Mouse (Mus musculus): ENCODE data around the gene Lman1l. TPM values are rescaled to one million over a fixed set of nuclear protein-coding genes. Genes with fewer than 3 reads are reported as not detected.

The Lman1l gene
- polyA plus RNA-seq, 1 experiment from 2014 or later: not detected

- H3K4me3 ChIP-seq (ENCODE audit: low read depth, low read length): no peak overlapping the region
- peaks cover 2% of the 10 kb centered on the region; the same call in 1 of the 2 replicates for H3K27me3 ChIP-seq (ENCODE audit: control insufficient read depth, insufficient read depth, low read length)
- H3K4me2 ChIP-seq (ENCODE audit: low read depth): no peak overlapping the region
- no peaks in the 10 kb centered on the region for H3K9me3 ChIP-seq (ENCODE audit: control insufficient read depth, low read length)
- 68% methylated on average over 8 of the region's 8 CpGs for WGBS
- H3K36me3 ChIP-seq (ENCODE audit: control insufficient read depth, insufficient read depth, low read length): no peaks in the 10 kb centered on the region
- H3K9ac ChIP-seq (ENCODE audit: low read length): no peak overlapping the region
- no peak overlapping the region for H3K27ac ChIP-seq (ENCODE audit: low read depth, low read length)
- no peak for DNase-seq (ENCODE audit: low spot score)
- peaks cover 13% of the 10 kb centered on the region for H3K4me1 ChIP-seq (ENCODE audit: control insufficient read depth, insufficient read depth, low read length)
- ATAC-seq (ENCODE audit: insufficient read depth, low FRiP score, low TSS enrichment): no peak
Measured at GRCm38 (mm10) chr9:57602098-57602497, 18.5 kb downstream of the Lman1l start.

DNA sequence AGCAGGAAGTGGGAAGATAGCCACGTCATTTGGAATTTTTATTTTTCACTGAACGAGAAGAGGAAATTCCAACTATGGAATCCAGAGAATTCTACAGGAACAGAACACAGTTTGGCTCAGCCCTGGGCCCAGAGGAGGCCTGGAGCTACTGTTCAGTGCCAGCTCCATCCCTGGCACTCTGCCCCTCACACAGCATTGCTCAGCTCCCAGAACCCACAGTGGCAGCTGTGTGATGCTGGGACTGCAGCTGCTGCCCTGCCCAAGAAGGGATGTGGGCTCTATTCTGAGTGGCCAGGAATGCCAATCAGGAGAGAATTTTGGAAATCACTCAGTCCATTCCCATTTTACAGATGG, 19.2 kb downstream of the Lman1l start:
- no peak overlapping the region for H3K9ac ChIP-seq (ENCODE audit: low read length)
- no peak for DNase-seq (ENCODE audit: low spot score)

DNA sequence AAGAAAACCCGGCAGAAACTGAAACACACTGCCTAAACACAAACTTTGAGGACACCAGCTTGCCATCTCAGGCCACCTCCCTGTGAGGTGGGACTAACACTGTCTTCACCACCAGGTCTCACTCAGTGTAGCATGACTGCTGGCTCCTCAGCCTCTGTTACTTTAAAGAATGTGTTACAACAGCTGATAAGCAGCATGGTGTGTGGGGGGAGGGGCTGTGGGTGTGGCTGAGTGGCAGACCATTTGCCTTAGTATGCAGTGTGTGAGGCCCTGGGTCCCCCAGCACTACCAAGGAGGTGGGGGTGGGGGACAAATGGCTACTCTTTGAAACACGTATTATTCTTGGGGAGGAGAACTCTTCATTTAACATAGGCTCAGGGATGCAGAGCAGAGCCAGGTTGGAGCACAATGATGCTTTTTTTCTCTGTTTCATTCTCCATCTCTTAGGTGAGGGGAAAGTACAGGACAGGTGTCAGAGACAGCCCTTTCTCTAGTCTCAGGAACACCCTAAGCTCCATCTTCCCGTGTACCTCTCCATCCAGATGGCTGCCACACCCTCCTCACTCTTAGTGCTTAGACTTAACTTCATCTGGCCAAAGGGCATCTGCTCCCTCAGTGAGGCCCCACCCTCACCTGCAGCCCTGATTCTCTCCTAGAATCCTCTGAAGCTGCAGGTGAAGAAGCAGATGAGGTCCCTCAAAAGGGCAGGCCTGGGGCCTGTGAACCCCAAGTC, 19.8 kb downstream of the Lman1l start:
- ATAC-seq (ENCODE audit: insufficient read depth, low FRiP score, low TSS enrichment): no peak; the same call in 1 of the 2 replicates
- H3K27ac ChIP-seq (ENCODE audit: low read depth, low read length): no peak overlapping the region

More for the DNA sequence above, 19.2 kb downstream of the Lman1l start:
- peaks cover 13% of the 10 kb centered on the region for H3K4me1 ChIP-seq (ENCODE audit: control insufficient read depth, insufficient read depth, low read length)
- no peaks in the 10 kb centered on the region for H3K9me3 ChIP-seq (ENCODE audit: control insufficient read depth, low read length)
- H3K27me3 ChIP-seq (ENCODE audit: control insufficient read depth, insufficient read depth, low read length): peaks cover 2% of the 10 kb centered on the region; the same call in 1 of the 2 replicates
- no peak for ATAC-seq (ENCODE audit: insufficient read depth, low FRiP score, low TSS enrichment)
- no peaks in the 10 kb centered on the region for H3K36me3 ChIP-seq (ENCODE audit: control insufficient read depth, insufficient read depth, low read length)
- H3K4me2 ChIP-seq (ENCODE audit: low read depth): no peak overlapping the region
- H3K27ac ChIP-seq (ENCODE audit: low read depth, low read length): no peak overlapping the region
- no peak overlapping the region for H3K4me3 ChIP-seq (ENCODE audit: low read depth, low read length)
- 76% methylated on average over 2 of the region's 2 CpGs for WGBS

DNA sequence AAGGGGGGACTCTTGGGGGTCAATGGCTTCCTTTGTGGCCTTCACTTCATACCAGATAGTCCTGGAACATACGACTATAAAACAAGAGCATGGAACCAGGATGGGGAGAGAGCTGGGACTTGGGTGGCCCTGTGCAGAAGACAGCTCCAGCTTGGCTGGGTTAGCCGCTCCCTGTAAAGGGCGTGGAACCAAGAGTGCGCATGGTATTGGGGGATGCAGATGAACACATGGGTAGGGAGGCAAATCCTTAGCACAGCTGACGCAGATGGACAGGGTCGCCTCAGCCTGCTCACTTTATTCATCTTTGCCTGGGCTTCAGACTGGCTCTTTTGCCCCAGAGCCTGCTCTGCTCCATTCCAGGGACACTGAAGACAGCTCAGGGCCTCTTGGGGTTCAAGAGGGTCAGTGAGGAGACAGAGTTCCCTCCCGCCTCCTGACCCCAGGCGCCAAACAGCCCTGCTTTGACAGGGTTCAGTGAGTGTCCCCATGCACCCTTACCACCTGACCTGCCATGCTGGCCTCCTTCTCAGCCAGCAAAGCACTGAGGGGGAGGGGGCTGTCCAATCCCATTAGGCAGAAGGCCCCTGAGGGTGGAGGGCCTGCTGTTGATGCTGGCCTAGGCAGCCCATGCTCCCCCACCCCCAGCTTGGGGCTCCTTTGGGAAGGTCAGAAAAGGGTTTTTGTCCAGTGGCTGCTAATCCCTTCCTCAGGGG, 21.6 kb downstream of the Lman1l start:
- DNase-seq (ENCODE audit: low spot score) (no peak), ATAC-seq (ENCODE audit: insufficient read depth, low FRiP score, low TSS enrichment) (no peak)
- Histone ChIP-seq H3K9ac (ENCODE audit: low read length) (no peak overlapping the region), H3K27me3 (ENCODE audit: control insufficient read depth, insufficient read depth, low read length) (no peaks in the 10 kb centered on the region), H3K36me3 (ENCODE audit: control insufficient read depth, insufficient read depth, low read length) (peaks cover 2% of the 10 kb centered on the region), H3K4me2 (ENCODE audit: low read depth) (no peak overlapping the region), H3K4me3 (ENCODE audit: low read depth, low read length) (no peak overlapping the region), H3K4me1 (ENCODE audit: control insufficient read depth, insufficient read depth, low read length) (peaks cover 13% of the 10 kb centered on the region), H3K9me3 (ENCODE audit: control insufficient read depth, low read length) (no peaks in the 10 kb centered on the region), H3K27ac (ENCODE audit: low read depth, low read length) (0 out of 2 replicates have a peak overlapping the region, but pooled peaks have one; percentile 14)
- 54% methylated on average over 8 of the region's 8 CpGs for WGBS

More for the DNA sequence above, 19.8 kb downstream of the Lman1l start:
- peaks cover under 1% of the 10 kb centered on the region; the same call in 1 of the 2 replicates for H3K27me3 ChIP-seq (ENCODE audit: control insufficient read depth, insufficient read depth, low read length)
- peaks cover 13% of the 10 kb centered on the region for H3K4me1 ChIP-seq (ENCODE audit: control insufficient read depth, insufficient read depth, low read length)
- no peaks in the 10 kb centered on the region for H3K36me3 ChIP-seq (ENCODE audit: control insufficient read depth, insufficient read depth, low read length)
- no peak overlapping the region for H3K4me2 ChIP-seq (ENCODE audit: low read depth)
- 7% methylated on average over 3 of the region's 3 CpGs for WGBS
- no peaks in the 10 kb centered on the region for H3K9me3 ChIP-seq (ENCODE audit: control insufficient read depth, low read length)
- no peak overlapping the region for H3K4me3 ChIP-seq (ENCODE audit: low read depth, low read length)
- H3K9ac ChIP-seq (ENCODE audit: low read length): no peak overlapping the region
- DNase-seq (ENCODE audit: low spot score): peak; percentile 48

DNA sequence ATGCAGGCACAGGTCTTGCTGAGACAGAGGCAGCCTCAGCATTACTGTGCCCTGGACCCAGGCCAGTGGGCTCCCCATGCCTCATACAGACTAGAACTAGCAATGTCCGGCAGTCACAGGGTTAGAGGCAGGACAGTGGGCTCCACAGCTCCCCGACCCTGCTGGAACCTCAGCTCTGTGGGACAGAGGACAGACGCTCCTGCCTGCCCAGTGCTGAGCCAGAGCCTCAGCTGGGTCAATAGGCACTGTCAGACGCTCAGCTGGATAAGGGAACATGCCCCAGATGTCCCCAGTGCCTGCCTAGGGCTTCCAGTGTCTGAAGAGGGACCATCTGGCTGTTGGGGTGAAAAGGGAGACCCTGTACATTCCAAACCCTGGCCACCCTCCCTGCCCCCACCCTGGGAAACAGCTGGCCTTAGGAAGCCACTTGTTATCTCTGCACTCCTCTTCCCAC, 22.6 kb downstream of the Lman1l start:
- DNase-seq (ENCODE audit: low spot score): peak; percentile 26
- Histone ChIP-seq H3K9me3 (ENCODE audit: control insufficient read depth, low read length) (no peaks in the 10 kb centered on the region), H3K4me3 (ENCODE audit: low read depth, low read length) (no peak overlapping the region), H3K4me1 (ENCODE audit: control insufficient read depth, insufficient read depth, low read length) (peaks cover 13% of the 10 kb centered on the region), H3K4me2 (ENCODE audit: low read depth) (no peak overlapping the region), H3K27me3 (ENCODE audit: control insufficient read depth, insufficient read depth, low read length) (no peaks in the 10 kb centered on the region), H3K27ac (ENCODE audit: low read depth, low read length) (peak overlapping the region; percentile 34; the same call in 1 of the 2 replicates), H3K9ac (ENCODE audit: low read length) (peak overlapping the region; percentile 26; the same call in 1 of the 2 replicates), H3K36me3 (ENCODE audit: control insufficient read depth, insufficient read depth, low read length) (peaks cover 2% of the 10 kb centered on the region)
- 46% methylated on average over 4 of the region's 4 CpGs for WGBS
- 0 out of 2 replicates have a peak, but pooled peaks have one; percentile 20 for ATAC-seq (ENCODE audit: insufficient read depth, low FRiP score, low TSS enrichment)

DNA sequence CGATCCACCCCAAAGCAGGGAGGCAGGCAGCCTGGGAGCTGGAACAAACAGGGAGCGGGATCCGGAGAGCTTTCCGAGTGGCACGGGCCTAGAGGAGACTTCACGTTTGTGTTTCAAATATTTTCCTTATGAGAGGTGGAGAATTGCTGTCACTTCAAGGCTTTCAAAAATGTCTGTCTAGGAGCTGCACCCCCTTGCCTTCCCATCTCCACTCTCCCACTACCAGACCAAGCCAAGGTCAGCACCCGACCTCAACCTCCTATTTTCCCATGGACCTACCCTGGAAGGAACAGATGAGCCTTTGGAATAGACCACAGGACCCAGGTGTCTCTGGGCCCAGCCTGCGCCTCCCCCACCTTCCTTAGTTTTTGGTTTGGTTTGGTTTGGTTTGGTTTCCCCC, 23.3 kb downstream of the Lman1l start:
- Histone ChIP-seq H3K9me3 (ENCODE audit: control insufficient read depth, low read length) (no peaks in the 10 kb centered on the region), H3K27ac (ENCODE audit: low read depth, low read length) (no peak overlapping the region), H3K4me3 (ENCODE audit: low read depth, low read length) (no peak overlapping the region), H3K9ac (ENCODE audit: low read length) (no peak overlapping the region), H3K4me2 (ENCODE audit: low read depth) (no peak overlapping the region), H3K36me3 (ENCODE audit: control insufficient read depth, insufficient read depth, low read length) (peaks cover 2% of the 10 kb centered on the region), H3K27me3 (ENCODE audit: control insufficient read depth, insufficient read depth, low read length) (no peaks in the 10 kb centered on the region), H3K4me1 (ENCODE audit: control insufficient read depth, insufficient read depth, low read length) (peaks cover 13% of the 10 kb centered on the region)
- no peak for DNase-seq (ENCODE audit: low spot score)
- ATAC-seq (ENCODE audit: insufficient read depth, low FRiP score, low TSS enrichment): no peak
- WGBS: 87% methylated on average over 8 of the region's 8 CpGs

GRCm38 (mm10) chr9:57594174-57594509, 26.4 kb downstream of the Lman1l start:
- Histone ChIP-seq H3K4me2 (ENCODE audit: low read depth) (no peak overlapping the region), H3K27me3 (ENCODE audit: control insufficient read depth, insufficient read depth, low read length) (no peaks in the 10 kb centered on the region), H3K4me3 (ENCODE audit: low read depth, low read length) (no peak overlapping the region), H3K9me3 (ENCODE audit: control insufficient read depth, low read length) (no peaks in the 10 kb centered on the region), H3K4me1 (ENCODE audit: control insufficient read depth, insufficient read depth, low read length) (peaks cover 16% of the 10 kb centered on the region), H3K9ac (ENCODE audit: low read length) (no peak overlapping the region), H3K27ac (ENCODE audit: low read depth, low read length) (no peak overlapping the region), H3K36me3 (ENCODE audit: control insufficient read depth, insufficient read depth, low read length) (peaks cover 2% of the 10 kb centered on the region)
- ATAC-seq (ENCODE audit: insufficient read depth, low FRiP score, low TSS enrichment) (no peak), DNase-seq (ENCODE audit: low spot score) (no peak)
- 81% methylated on average over 9 of the region's 9 CpGs for WGBS

GRCm38 (mm10) chr9:57593454-57594173, 27.0 kb downstream of the Lman1l start:
- no peak overlapping the region for H3K9ac ChIP-seq (ENCODE audit: low read length)
- WGBS: 52% methylated on average over 12 of the region's 12 CpGs
- peaks cover 2% of the 10 kb centered on the region for H3K36me3 ChIP-seq (ENCODE audit: control insufficient read depth, insufficient read depth, low read length)
- no peak overlapping the region for H3K4me3 ChIP-seq (ENCODE audit: low read depth, low read length)
- H3K4me1 ChIP-seq (ENCODE audit: control insufficient read depth, insufficient read depth, low read length): peaks cover 20% of the 10 kb centered on the region
- no peak for ATAC-seq (ENCODE audit: insufficient read depth, low FRiP score, low TSS enrichment)
- DNase-seq (ENCODE audit: low spot score): no peak
- no peak overlapping the region for H3K4me2 ChIP-seq (ENCODE audit: low read depth)
- no peak overlapping the region for H3K27ac ChIP-seq (ENCODE audit: low read depth, low read length)
- H3K27me3 ChIP-seq (ENCODE audit: control insufficient read depth, insufficient read depth, low read length): no peaks in the 10 kb centered on the region
- H3K9me3 ChIP-seq (ENCODE audit: control insufficient read depth, low read length): no peaks in the 10 kb centered on the region

All from neural tube, embryonic 11.5 days (tissue).